Mouse (Mus musculus) spleen, adult 2 months (tissue): ENCODE data around the gene Cd44. TPM values are rescaled to one million over a fixed set of nuclear protein-coding genes. Genes with fewer than 3 reads are reported as not detected.

Source experiments
- DNase-seq, 2 experiments: peaks; one replicate each; pipeline versions ENCODE4 v3.0.0 to v3.0.0-alpha.2; 2012 to 2021; ENCODE audit warnings: low spot score in 2 of 2, low read depth in 1 of 2
- H3K27ac ChIP-seq: fragments of 200-500 bp; 2 replicates; pipeline ENCODE4 v1.5.1; 2012; ENCODE audit warnings: low read length, inconsistent platforms; ENCODE audit not compliant: insufficient read depth
- H3K27me3 ChIP-seq: fragments of 200-500 bp; 2 replicates; pipeline ENCODE4 v1.6.1; 2012; ENCODE audit warnings: mild to moderate bottlenecking, moderate library complexity, low read length, inconsistent platforms; ENCODE audit not compliant: control insufficient read depth, insufficient read depth
- H3K36me3 ChIP-seq: fragments of 200-500 bp; 2 replicates; pipeline ENCODE4 v1.6.1; 2012; ENCODE audit warnings: mild to moderate bottlenecking, low read length, inconsistent platforms; ENCODE audit not compliant: control insufficient read depth, insufficient read depth
- H3K4me1 ChIP-seq: fragments of 200-500 bp; 2 replicates; pipeline ENCODE4 v1.6.1; 2011; ENCODE audit warnings: inconsistent platforms; ENCODE audit not compliant: control insufficient read depth, insufficient read depth, insufficient read length
- H3K4me3 ChIP-seq: fragments of 200-500 bp; 2 replicates; pipeline ENCODE4 v1.5.1; 2011; ENCODE audit warnings: mild to moderate bottlenecking, inconsistent platforms; ENCODE audit not compliant: insufficient read depth, insufficient read length; ENCODE audit errors: extremely low read depth
- CTCF ChIP-seq: fragments of 200-500 bp; IDR thresholded peaks from 2 replicates; pipeline ENCODE4 v1.5.1; 2011; ENCODE audit warnings: mild to moderate bottlenecking, inconsistent platforms; ENCODE audit not compliant: insufficient read depth, insufficient read length, insufficient replicate concordance; ENCODE audit errors: extremely low read depth
- POLR2A ChIP-seq: fragments of 200-500 bp; IDR thresholded peaks from 2 replicates; pipeline ENCODE4 v1.6.1; 2011; ENCODE audit warnings: low read depth, low read length, inconsistent platforms
- WGBS: fragments of 180-500 bp; shearing (Covaris S2); methylation state at CpG from one replicate; pipeline ENCODE4 v1.1.7; 2018; 5-methylcytosine and 5-hydroxymethylcytosine counted together
- polyA plus RNA-seq: library from polyadenylated mRNA; depleted of rRNA; stranded (reverse); fragments of >200 nt; gene quantifications from 2 replicates; pipeline ENCODE4 v1.2.3, GENCODE M21; 2012; rRNA removed

Cd44 gene
- polyA plus RNA-seq = 35.3 TPM in 2 replicates

GRCm38 (mm10) chr2:102900875-102901827 lies at the start of gene Cd44:
TSS of gene Cd44 (minus strand) at chr2:102901665.
- DNase-seq = peak in 1 of 2 experiments; percentile 66
- WGBS = 1% methylated on average over 29 of the region's 29 CpGs
- no peak for TF ChIP-seq CTCF
- TF ChIP-seq POLR2A = peak; percentile 17; the same call in 1 of the 2 replicates

GRCm38 (mm10) chr2:102948481-102948857 lies 47.0 kb upstream of the Cd44 start:
- Histone ChIP-seq H3K4me1 (peaks cover 13% of the 10 kb centered on the region), H3K27ac (no peak overlapping the region), H3K27me3 (no peaks in the 10 kb centered on the region), H3K4me3 (no peak overlapping the region), H3K36me3 (no peaks in the 10 kb centered on the region)
- DNase-seq = peak in 1 of 2 experiments; percentile 61
- 10% methylated on average over 4 of the region's 4 CpGs for WGBS
- TF ChIP-seq POLR2A = no peak
- TF ChIP-seq CTCF = no peak

More at GRCm38 (mm10) chr2:102900875-102901827, at the start of gene Cd44:
- peak within 1 kb of the TSS; percentile 77 for H3K4me3 ChIP-seq
- H3K4me1 ChIP-seq = peaks cover 13% of the 10 kb centered on the region
- H3K27me3 ChIP-seq = no peaks in the 10 kb centered on the region
- H3K27ac ChIP-seq = peak within 1 kb of the TSS; percentile 69
- H3K36me3 ChIP-seq = no peaks in the 10 kb centered on the region

- Histone ChIP-seq H3K27me3 (no peaks in the 10 kb centered on the region), H3K27ac (no peak overlapping the region), H3K36me3 (no peaks in the 10 kb centered on the region), H3K4me1 (peaks cover 13% of the 10 kb centered on the region), H3K4me3 (no peak overlapping the region)
- TF ChIP-seq POLR2A = no peak
- no peak for TF ChIP-seq CTCF
- WGBS = 48% methylated on average over 5 of the region's 5 CpGs
- no peak for DNase-seq
These were observed 46.5 kb upstream of the Cd44 start for GRCm38 (mm10) chr2:102947846-102948480.

- Histone ChIP-seq H3K36me3 (no peaks in the 10 kb centered on the region), H3K4me3 (no peak overlapping the region), H3K4me1 (peaks cover 13% of the 10 kb centered on the region), H3K27ac (no peak overlapping the region), H3K27me3 (no peaks in the 10 kb centered on the region)
- no peak for DNase-seq
- WGBS = 93% methylated on average over 1 of the region's 1 CpGs
- TF ChIP-seq CTCF = no peak
- TF ChIP-seq POLR2A = no peak
These were observed 43.6 kb upstream of the Cd44 start for GRCm38 (mm10) chr2:102945111-102945510.

GRCm38 (mm10) chr2:102944415-102945012 lies 43.0 kb upstream of the Cd44 start:
- Histone ChIP-seq H3K27ac (peak overlapping the region; percentile 28), H3K27me3 (no peaks in the 10 kb centered on the region)
- WGBS = 57% methylated on average over 7 of the region's 7 CpGs

GRCm38 (mm10) chr2:102943983-102944382 lies 42.5 kb upstream of the Cd44 start:
- peak; percentile 9 to 44 for DNase-seq
- TF ChIP-seq CTCF (no peak), POLR2A (no peak)
- Histone ChIP-seq H3K27ac (no peak overlapping the region), H3K4me3 (no peak overlapping the region), H3K36me3 (no peaks in the 10 kb centered on the region), H3K27me3 (no peaks in the 10 kb centered on the region), H3K4me1 (peaks cover 13% of the 10 kb centered on the region)
- 38% methylated on average over 6 of the region's 6 CpGs for WGBS

More at GRCm38 (mm10) chr2:102944415-102945012, 43.0 kb upstream of the Cd44 start:
- H3K36me3 ChIP-seq = no peaks in the 10 kb centered on the region
- peaks cover 13% of the 10 kb centered on the region for H3K4me1 ChIP-seq
- no peak overlapping the region for H3K4me3 ChIP-seq
- no peak for TF ChIP-seq CTCF
- no peak for TF ChIP-seq POLR2A
- DNase-seq = no peak
